Mouse (Mus musculus) 416B (cell line): ENCODE results near the gene Inca1.

Source experiments
- DNase-seq: peaks from one replicate; pipeline ENCODE4 v3.0.0; 2011; ENCODE audit warnings: low read depth

Gene Inca1

GRCm38 (mm10) chr11:70699722-70700556, at the start of gene Inca1, which contains the start of gene Kif1c:
Gene Inca1 (minus strand): TSS chr11:70700155.
Gene Kif1c (plus strand): TSS chr11:70700548.
- peak; percentile 90 for DNase-seq

GRCm38 (mm10) chr11:70747876-70748545, 48.1 kb upstream of the Inca1 start:
- peak; percentile 77 for DNase-seq

- no peak for DNase-seq
Measured at GRCm38 (mm10) chr11:70745636-70746035, 45.7 kb upstream of the Inca1 start.

DNA sequence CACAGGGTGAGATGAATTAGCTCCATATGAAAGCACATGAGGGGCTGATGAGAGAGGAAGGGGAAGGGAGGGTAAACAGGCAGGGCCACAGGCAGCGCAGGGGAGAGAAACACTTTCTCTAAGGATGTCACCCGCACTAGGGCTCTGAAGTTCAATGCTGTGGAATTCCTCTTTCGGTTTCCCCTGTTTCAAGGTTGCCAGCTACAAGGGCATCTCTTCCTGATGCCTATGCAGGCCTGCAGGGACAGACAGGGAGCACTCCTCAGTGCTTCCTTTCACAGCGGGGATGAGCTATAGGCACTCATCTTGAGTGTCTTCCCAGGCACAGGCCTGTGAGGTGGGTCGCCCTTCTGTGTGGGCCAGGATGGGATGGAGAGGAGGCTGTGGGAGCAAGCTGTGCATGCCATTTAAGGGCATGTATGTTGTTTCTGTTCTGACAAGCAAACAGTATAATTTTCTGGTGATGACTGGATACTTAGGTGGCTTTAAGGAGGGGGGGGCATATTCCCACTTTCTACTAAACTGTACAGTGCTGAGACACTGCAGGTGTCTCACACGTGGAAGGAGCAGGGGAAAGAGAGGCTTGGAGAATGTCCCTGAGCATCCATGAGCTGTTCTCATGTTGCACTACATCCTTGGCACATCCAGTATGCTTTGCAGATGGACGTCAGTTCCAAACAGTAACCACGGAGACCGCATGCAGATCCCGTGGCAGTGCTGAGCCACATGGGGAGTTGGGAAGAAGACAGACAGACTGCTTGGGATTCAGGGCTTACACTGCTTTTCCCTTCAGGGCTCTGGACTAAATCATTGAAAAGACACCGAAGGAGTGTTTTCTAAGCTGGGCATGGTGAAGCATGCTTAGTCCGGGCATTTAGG, 42.9 kb upstream of the Inca1 start:
- no peak for DNase-seq

DNA sequence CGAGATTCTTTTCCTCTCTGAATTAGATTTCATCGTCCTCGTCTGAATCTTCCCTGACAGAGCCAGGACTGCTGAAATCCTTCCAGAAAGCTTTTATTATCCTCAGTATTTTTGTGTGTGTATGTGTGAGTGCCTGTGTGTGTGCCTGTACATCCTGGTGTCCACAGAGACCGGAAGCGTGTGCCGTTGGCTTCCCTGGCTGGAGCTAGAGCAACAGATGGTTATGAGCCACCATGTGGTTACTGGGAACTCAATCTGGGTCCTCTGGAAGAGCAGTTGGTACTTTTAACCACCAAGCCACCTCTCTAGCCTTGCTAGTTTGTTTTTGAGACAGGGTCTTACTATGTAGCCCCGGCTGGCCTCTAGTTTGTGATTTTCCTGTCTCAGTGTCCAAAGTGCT, 42.2 kb upstream of the Inca1 start:
- no peak for DNase-seq

- DNase-seq, result no peak
Measured at GRCm38 (mm10) chr11:70741603-70742002, 41.6 kb upstream of the Inca1 start.

- DNase-seq, result peak; percentile 57
Measured at GRCm38 (mm10) chr11:70737749-70738148, 37.8 kb upstream of the Inca1 start.

DNA sequence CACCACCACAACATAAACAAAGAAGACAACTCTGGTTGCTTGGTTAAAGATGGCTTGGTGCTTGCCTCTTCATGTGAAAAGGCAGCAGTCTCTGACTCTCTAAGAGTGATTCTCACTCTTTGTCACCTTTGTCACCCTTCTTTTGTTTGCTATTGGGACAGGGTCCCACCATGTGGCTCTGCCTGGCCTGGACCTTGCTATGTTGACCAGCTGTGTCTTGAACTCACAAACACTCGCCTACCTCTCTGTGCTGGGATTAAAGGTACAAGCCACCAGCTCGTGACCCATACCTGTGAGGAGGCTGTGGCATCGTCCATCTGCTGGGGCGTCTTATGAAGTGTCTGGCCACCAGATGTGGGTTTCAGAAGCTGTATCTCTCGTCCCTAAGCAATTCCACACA, 33.3 kb upstream of the Inca1 start:
- DNase-seq, result no peak

GRCm38 (mm10) chr11:70731178-70731577, 31.2 kb upstream of the Inca1 start:
- no peak for DNase-seq

DNA sequence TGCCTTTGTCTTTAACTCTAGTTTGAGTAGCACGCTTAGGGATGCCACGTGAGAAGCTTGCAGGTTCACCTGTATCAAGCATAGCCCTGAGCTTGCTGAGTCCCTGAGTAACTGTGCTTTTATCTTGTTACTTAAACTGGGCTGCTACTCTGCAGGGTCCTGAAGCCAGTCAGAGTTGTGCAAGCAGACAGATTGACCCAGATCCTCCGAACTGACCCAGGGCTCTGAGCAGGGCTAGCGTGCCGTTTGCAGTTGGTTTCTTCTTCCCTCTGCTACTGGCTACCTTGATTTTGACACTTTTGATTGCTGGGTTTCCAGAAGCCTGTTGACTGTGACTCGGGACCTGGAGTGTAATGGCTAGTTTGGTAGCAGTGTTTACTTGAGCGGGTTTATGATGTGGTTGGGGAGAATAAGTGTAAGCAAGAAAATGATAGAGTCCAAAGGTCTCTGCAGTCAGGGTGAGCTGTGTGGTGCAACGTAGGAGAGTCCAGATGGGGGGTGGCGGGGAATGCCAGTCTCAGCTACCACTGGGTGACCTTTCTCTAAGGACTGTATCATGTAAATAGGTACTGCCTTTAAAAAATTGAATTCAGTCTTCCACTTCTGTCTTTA, 30.6 kb upstream of the Inca1 start:
- DNase-seq, result peak; percentile 42

GRCm38 (mm10) chr11:70727385-70727784, 27.4 kb upstream of the Inca1 start:
- DNase-seq, result peak; percentile 31

DNA sequence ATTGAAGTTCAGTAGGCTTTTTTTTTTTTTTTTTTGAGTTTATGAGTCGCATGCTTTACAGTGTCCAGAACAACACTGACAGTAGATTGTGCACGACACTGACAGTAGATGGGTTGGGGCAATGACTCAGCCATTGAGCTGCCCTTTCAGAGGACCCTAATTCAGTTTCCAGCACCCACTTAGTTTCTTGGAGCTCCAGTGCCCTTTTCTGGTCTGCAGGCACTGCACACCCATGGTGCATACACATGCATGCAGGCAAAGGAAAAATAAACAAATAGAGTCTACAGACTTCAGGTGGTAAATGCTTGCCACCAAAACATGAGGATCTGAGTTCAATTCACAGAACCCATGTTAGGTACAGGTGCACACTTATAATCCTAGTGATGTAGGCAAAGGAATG, 26.6 kb upstream of the Inca1 start:
- DNase-seq, result peak; percentile 17

DNA sequence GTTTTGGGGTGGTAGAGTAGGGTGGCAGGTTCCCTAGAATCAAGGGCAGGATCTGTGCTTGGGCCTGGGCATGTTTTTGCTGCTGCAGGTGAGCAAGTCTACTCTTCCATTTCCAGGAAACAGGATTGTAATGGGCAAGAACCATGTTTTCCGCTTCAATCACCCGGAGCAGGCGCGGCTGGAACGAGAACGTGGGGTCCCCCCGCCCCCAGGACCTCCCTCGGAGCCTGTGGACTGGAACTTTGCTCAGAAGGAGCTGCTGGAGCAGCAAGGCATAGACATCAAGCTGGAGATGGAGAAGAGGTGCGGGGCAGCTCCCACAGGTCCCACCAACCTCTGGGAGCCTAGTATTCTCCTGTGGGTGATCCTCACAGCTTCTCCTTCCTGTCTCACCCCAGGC, 24.8 kb upstream of the Inca1 start:
- DNase-seq, result no peak

DNA sequence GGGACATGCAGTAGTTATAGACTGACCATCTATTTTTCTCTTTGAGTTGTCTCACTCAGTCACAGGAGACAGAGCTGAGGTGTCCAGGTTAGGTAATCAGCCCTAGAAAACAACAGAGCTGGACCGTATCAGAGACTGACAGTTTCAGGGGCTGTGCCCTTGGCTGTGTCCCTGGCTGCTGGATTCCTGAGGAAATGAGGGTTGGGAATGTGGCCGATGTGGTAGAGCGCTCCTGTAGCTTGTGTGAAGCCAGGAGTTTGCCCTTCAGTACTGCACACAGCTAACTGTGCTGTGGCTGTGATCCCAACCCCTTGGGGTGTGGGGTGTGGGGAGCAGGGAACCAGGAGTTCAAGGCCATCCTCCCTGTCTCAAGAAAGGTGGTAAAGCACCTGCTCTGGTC, 21.1 kb upstream of the Inca1 start:
- no peak for DNase-seq

GRCm38 (mm10) chr11:70720567-70720966, 20.6 kb upstream of the Inca1 start:
- peak; percentile 94 for DNase-seq

DNA sequence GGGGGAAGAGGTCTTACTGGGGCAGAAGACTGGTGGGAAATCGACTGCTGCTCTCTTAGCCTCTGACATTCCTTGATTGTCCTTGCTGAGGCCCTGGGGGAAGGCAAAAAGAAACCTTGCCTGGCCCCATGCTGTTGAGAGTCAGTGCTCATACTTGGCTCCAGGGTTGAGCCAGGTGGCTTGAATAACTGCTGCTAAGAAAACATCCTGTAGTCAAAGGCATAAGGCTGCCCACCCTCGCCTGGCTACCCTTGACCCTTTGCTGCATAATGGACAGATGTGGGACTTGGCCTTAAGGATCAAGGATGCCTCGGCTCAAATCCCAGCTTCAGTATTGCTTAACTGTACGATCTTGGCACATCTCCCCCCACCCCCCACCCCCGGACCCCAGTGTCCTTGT, 18.5 kb upstream of the Inca1 start:
- no peak for DNase-seq

DNA sequence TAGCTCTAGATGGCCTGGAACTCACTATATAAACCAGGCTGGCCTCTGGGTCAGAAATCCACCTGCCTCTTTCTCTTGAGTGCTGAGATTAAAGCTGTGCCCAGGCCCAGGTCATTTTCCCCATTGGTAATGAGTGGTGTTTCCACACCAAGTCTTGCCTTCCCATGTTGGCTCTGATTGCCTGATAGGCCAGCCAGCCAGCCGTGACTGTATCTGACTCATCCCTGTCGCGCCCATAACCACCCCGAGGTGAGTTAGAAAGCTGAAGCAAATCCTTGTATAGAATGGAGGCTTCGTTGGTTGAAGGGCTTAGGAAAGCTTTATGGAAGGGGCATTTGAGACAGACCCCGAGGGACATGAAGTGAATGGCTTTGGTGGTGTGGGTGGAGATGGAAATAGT, 15.9 kb upstream of the Inca1 start:
- peak; percentile 29 for DNase-seq

GRCm38 (mm10) chr11:70713222-70713621, 13.3 kb upstream of the Inca1 start:
- no peak for DNase-seq

- no peak for DNase-seq
Measured at GRCm38 (mm10) chr11:70711026-70711425, 11.1 kb upstream of the Inca1 start.

DNA sequence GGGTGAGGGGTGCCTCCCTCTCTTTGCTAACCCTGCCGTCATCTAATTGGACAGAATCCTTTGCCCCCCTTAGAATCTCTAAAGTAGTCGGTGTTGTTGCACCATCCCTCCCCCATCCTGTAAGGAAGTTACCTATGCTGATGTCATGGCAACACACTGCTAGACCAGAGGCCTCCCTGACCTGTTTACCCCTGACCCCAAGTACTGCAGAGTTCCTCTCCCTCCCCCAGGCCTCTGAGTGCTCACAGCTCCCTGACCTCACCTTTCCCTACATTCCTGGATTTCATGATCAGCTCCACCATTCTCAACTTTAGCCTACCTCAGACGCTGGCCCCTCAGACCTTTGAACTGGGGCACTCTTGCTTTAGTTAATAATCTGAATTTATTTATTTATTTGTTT, 6.2 kb upstream of the Inca1 start:
- no peak for DNase-seq

DNA sequence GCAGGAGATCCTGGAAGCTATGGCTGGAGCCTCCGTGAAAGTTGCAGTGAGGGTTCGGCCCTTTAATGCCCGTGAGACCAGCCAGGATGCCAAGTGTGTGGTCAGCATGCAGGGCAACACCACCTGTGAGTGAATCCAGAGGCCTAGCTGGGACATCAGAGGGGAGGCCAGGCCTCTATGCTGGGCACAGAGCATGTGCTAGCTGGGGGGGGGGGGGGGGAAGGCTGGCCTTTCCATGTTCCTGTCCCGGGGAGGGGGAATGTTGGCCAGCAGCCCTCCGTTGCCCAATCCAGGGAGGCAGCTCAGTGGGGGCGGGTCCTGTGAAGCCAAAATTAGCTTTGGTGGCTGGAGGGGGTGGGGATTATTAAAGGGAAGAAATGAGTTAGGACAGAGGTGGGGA, 2.8 kb upstream of the Inca1 start:
- no peak for DNase-seq
